Comparison of ENCODE assay signal across 10 mouse cellular contexts in genomic region chr13:4376654-4377053, GRCm38 (mm10). TPM values are rescaled to one million over a fixed set of nuclear protein-coding genes. Genes with fewer than 3 reads are reported as not detected.
"Had no signal": no experiment of that assay in that cellular context is flagged by ENCODE, and none has a peak within 500 bp of the region (broad histone marks: within the 10 kb centered on the region; RNA-seq: fewer than 3 reads in every experiment).

No protein-coding gene starts in this region.

RNA-seq across cellular contexts. Expression of gene Akr1c6, which starts 57.5 kb away (rescaled TPM):
- total RNA-seq: layer of hippocampus, postnatal 25 days; left cerebral cortex, adult 2 months; left cerebral cortex, postnatal 14 days; megakaryocyte progenitor cell, adult 5-6 weeks had no signal
- polyA plus RNA-seq: kidney, embryonic 14.5 days; limb, embryonic 10.5 days; limb, embryonic 14.5 days; liver, embryonic 11.5 days; lung, postnatal 0 days; stomach, embryonic 14.5 days had no signal
